Mouse (Mus musculus): ENCODE measurements around the gene Zfp804a.

Gene Zfp804a

GRCm38 (mm10) chr2:82053185-82053891 lies at the start of gene Zfp804a:
Gene Zfp804a (plus strand): TSS chr2:82053222.
- peak in 1 of 2 experiments; percentile 87 for DNase-seq

- no peak for DNase-seq
Measured at GRCm38 (mm10) chr2:82051635-82052034, 1.4 kb upstream of the Zfp804a start.

GRCm38 (mm10) chr2:82052338-82053184 lies 461 bp upstream of the Zfp804a start:
- DNase-seq = peak; percentile 87 to 89

- peak in 1 of 2 experiments; percentile 15 for DNase-seq
Measured at GRCm38 (mm10) chr2:82054446-82054845, 1.4 kb downstream of the Zfp804a start.

- DNase-seq = peak in 1 of 2 experiments; percentile 20
Measured at GRCm38 (mm10) chr2:82064671-82065070, 11.6 kb downstream of the Zfp804a start.

- no peak for DNase-seq
Measured at GRCm38 (mm10) chr2:82067912-82068311, 14.9 kb downstream of the Zfp804a start.

GRCm38 (mm10) chr2:82069172-82069571 lies 16.1 kb downstream of the Zfp804a start:
- no peak for DNase-seq

GRCm38 (mm10) chr2:82076883-82077282 lies 23.9 kb downstream of the Zfp804a start:
- no peak for DNase-seq

GRCm38 (mm10) chr2:82078287-82078994 lies 25.4 kb downstream of the Zfp804a start:
- no peak for DNase-seq

- no peak for DNase-seq
Measured at GRCm38 (mm10) chr2:82080678-82081077, 27.7 kb downstream of the Zfp804a start.

- no peak for DNase-seq
Measured at GRCm38 (mm10) chr2:82113148-82113547, 60.1 kb downstream of the Zfp804a start.

GRCm38 (mm10) chr2:82113650-82114049 lies 60.6 kb downstream of the Zfp804a start:
- DNase-seq = no peak

GRCm38 (mm10) chr2:82119577-82119976 lies 66.6 kb downstream of the Zfp804a start:
- no peak for DNase-seq

GRCm38 (mm10) chr2:82178693-82179092 lies 125.7 kb downstream of the Zfp804a start:
- no peak for DNase-seq

- no peak for DNase-seq
Measured at GRCm38 (mm10) chr2:82181010-82181409, 128.0 kb downstream of the Zfp804a start.

- DNase-seq = no peak
Measured at GRCm38 (mm10) chr2:82199901-82200300, 146.9 kb downstream of the Zfp804a start.

- no peak for DNase-seq
Measured at GRCm38 (mm10) chr2:82200616-82201015, 147.6 kb downstream of the Zfp804a start.

- DNase-seq = no peak
Measured at GRCm38 (mm10) chr2:82210605-82211004, 157.6 kb downstream of the Zfp804a start.

- peak in 1 of 2 experiments; percentile 4 for DNase-seq
Measured at GRCm38 (mm10) chr2:82211972-82212371, 158.9 kb downstream of the Zfp804a start.

- no peak for DNase-seq
Measured at GRCm38 (mm10) chr2:82217873-82218272, 164.9 kb downstream of the Zfp804a start.

- no peak for DNase-seq
Measured at GRCm38 (mm10) chr2:82246020-82246419, 193.0 kb downstream of the Zfp804a start.

- no peak for DNase-seq
Measured at GRCm38 (mm10) chr2:82246902-82247522, 194.0 kb downstream of the Zfp804a start.

- no peak for DNase-seq
Measured at GRCm38 (mm10) chr2:82253382-82253781, 200.4 kb downstream of the Zfp804a start.

Data from cerebellum, postnatal 14 days (tissue).